Mouse (Mus musculus) hindbrain, embryonic 16.5 days (tissue): ENCODE data around the gene Fubp1. TPM values are rescaled to one million over a fixed set of nuclear protein-coding genes. Genes with fewer than 3 reads are reported as not detected.

Experiments
- ATAC-seq: fragments of 200-750 bp; cut with Nextera tagmentation; 2 replicates; pipeline ENCODE4 v1.8.0; 2017; ENCODE audit warnings: moderate TSS enrichment, moderate library complexity
- H3K27ac ChIP-seq: fragments of 300-500 bp; sonication (generic); 2 replicates; pipeline ENCODE4 v1.5.1; 2014; ENCODE audit warnings: low read depth, mild to moderate bottlenecking, control low read depth, low read length, moderate library complexity
- H3K27me3 ChIP-seq: fragments of 300-500 bp; sonication (generic); replicated peaks from 2 replicates; pipeline ENCODE4 v1.6.1; 2014; ENCODE audit warnings: low read length; ENCODE audit not compliant: control insufficient read depth, insufficient read depth
- H3K36me3 ChIP-seq: fragments of 300-500 bp; sonication (generic); 2 replicates; pipeline ENCODE4 v1.6.1; 2014; ENCODE audit warnings: mild to moderate bottlenecking, low read length, moderate library complexity, mixed read lengths; ENCODE audit not compliant: control insufficient read depth, insufficient read depth
- H3K4me1 ChIP-seq: fragments of 300-500 bp; sonication (generic); 2 replicates; pipeline ENCODE4 v1.6.1; 2014; ENCODE audit warnings: low read depth, low read length; ENCODE audit not compliant: control insufficient read depth, insufficient read depth
- H3K4me2 ChIP-seq: fragments of 300-500 bp; sonication (generic); 2 replicates; pipeline ENCODE4 v1.6.1; 2014; ENCODE audit warnings: mild to moderate bottlenecking, low read length, control low read depth, moderate library complexity
- H3K4me3 ChIP-seq: fragments of 300-500 bp; sonication (generic); 2 replicates; pipeline ENCODE4 v1.5.1; 2014; ENCODE audit warnings: mild to moderate bottlenecking, low read length, control low read depth, moderate library complexity
- H3K9ac ChIP-seq: fragments of 300-500 bp; sonication (generic); 2 replicates; pipeline ENCODE4 v1.6.1; 2014; ENCODE audit warnings: low read depth, mild to moderate bottlenecking, control low read depth, low read length, moderate library complexity
- H3K9me3 ChIP-seq: fragments of 300-500 bp; sonication (generic); 2 replicates; pipeline ENCODE4 v1.6.1; 2014; ENCODE audit warnings: mild to moderate bottlenecking, low read length, moderate library complexity; ENCODE audit not compliant: control insufficient read depth
- WGBS: fragments of 180-500 bp; shearing (Covaris S2); extraction: QIAGEN DNeasy Blood & Tissue Kit; methylation state at CpG from one replicate; pipeline ENCODE4 v1.1.7; 2014; 5-methylcytosine and 5-hydroxymethylcytosine counted together
- polyA plus RNA-seq: library from polyadenylated mRNA; unstranded; fragments of >200 nt; fragmentation: Nextera tagmentation; extraction: Ambion mirVana; gene quantifications from 2 replicates; pipeline ENCODE4 v1.2.1, GENCODE M21; 2015

The Fubp1 gene
- polyA plus RNA-seq: 168 and 188 TPM in 2 replicates

DNA sequence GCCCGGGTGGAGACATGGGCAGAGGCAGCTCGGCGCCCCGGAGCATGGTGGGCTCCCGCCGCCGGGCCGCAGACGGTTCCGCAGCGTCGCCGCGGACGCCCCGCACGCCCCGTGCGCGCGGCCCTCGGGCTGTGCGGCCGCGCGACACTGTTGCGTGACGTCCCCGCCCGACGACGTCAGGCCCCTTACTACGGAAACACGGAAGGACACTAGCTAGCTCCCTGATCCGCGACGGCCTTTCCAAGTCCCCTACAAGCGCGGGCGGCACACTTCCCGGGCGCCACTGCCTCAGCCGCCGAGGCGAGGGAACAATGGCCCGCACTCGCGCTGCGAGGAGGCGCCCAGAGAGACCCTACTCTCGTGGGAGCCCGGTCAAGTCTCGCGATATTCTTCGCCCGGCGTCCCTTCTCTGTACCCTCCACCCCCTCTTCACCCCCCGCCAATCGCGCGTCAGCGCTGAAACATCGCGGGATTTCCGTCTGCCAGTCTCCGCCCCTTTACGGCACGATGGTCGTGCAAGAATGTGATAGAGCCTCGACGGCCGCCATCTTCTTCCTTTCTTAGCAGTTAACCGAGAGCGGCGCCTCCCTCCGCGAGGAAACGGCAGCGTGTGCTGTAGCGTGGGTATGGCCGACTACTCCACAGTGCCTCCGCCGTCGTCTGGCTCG is at the start of gene Fubp1, which contains the start of gene Dnajb4:
Fubp1 (plus strand) TSS at position 456 of the 668 bp plus-strand sequence.
Dnajb4 (minus strand) TSS at position 336 of the 668 bp plus-strand sequence.
- WGBS: under 1% methylated on average over 85 of the region's 85 CpGs
- H3K9me3 ChIP-seq: no peaks in the 10 kb centered on the region
- H3K4me1 ChIP-seq: peaks cover 24% of the 10 kb centered on the region
- peak within 1 kb of the TSS; percentile 100 for H3K9ac ChIP-seq
- ATAC-seq: peak; percentile 97
- peak within 1 kb of the TSS; percentile 95 for H3K4me2 ChIP-seq
- no peaks in the 10 kb centered on the region for H3K27me3 ChIP-seq
- peak within 1 kb of the TSS; percentile 95 for H3K4me3 ChIP-seq
- peak within 1 kb of the TSS; percentile 99 for H3K27ac ChIP-seq
- no peaks in the 10 kb centered on the region for H3K36me3 ChIP-seq

DNA sequence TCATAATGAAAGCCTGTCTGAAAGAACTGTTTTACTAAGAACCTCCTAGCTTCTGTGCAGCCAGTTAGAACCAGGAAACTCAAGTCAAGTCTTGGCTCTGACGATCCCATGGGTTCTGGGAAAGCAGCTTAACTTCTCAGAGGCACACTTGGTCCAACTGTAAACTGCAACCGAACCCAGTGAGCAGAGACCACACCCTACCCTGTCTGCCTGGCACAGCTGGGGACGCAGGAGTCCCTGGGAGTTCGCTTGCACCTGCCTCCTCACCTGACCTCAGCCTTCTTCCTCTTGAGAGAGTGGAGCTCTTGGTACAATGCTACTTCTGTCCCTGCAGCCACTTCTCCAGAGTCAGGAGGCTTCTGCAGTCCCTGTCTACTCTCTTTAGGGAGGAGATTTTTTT is 49.6 kb upstream of the Fubp1 start:
- WGBS: 77% methylated on average over 4 of the region's 4 CpGs
- H3K36me3 ChIP-seq: no peaks in the 10 kb centered on the region
- H3K4me1 ChIP-seq: 0 out of 2 replicates have a peak, but pooled peaks cover 3% of the 10 kb centered on the region
- H3K27me3 ChIP-seq: no peaks in the 10 kb centered on the region
- H3K4me2 ChIP-seq: no peak overlapping the region
- no peak overlapping the region for H3K4me3 ChIP-seq
- no peaks in the 10 kb centered on the region for H3K9me3 ChIP-seq
- no peak for ATAC-seq
- no peak overlapping the region for H3K27ac ChIP-seq
- no peak overlapping the region for H3K9ac ChIP-seq

GRCm38 (mm10) chr3:152163320-152163719 is 46.9 kb upstream of the Fubp1 start:
- Histone ChIP-seq H3K4me2 (no peak overlapping the region), H3K9ac (no peak overlapping the region), H3K27ac (no peak overlapping the region), H3K4me1 (peaks cover 5% of the 10 kb centered on the region; the same call in 1 of the 2 replicates), H3K27me3 (no peaks in the 10 kb centered on the region), H3K9me3 (no peaks in the 10 kb centered on the region), H3K4me3 (no peak overlapping the region), H3K36me3 (no peaks in the 10 kb centered on the region)
- 90% methylated on average over 8 of the region's 8 CpGs for WGBS
- ATAC-seq: no peak

- peak overlapping the region; percentile 87; the same call in 1 of the 2 replicates for H3K9ac ChIP-seq
- no peak for ATAC-seq
Observed at GRCm38 (mm10) chr3:152165014-152165350, 45.2 kb upstream of the Fubp1 start.

DNA sequence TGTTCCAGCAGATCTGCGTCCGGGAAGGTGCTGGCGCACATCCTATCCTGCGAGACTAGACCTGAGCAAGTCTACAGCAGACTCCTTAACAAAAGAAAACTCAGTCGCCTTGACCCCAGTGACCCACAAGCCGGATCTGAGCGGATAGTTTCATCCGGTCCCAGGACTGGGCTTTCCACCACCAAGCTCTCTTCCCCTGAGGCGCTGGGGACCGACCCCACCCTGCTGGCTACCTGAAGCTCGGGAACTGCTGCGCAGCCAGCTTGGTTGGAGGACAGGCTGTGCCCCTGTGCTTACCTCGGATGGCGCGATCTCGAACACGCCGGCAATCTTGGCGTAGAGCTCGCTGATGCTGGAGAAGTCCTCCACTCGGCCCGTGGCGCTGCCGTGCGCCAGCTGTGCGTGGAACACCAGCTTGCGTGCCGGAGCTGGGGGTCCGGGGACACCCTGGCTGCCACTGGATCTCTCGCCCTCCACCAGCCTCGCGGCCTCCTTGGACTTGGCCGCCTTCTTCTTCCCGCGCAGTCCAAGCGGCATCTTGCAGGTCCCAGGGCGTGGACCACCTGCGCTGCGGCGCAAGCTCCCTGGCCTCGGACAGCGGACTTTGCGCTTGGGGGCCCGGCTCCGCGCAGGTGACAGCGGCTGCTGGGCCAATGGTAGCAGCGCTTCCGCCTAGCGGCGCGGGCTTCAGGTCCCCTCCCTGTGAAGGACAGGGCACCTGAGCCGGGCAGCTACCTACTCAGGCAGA is 44.7 kb upstream of the Fubp1 start:
- no peaks in the 10 kb centered on the region for H3K36me3 ChIP-seq
- H3K9me3 ChIP-seq: no peaks in the 10 kb centered on the region
- H3K27me3 ChIP-seq: no peaks in the 10 kb centered on the region
- peak overlapping the region; percentile 86 for H3K27ac ChIP-seq
- peak; percentile 86 for ATAC-seq
- WGBS: 1% methylated on average over 52 of the region's 53 CpGs
- peak overlapping the region; percentile 87 for H3K9ac ChIP-seq
- H3K4me1 ChIP-seq: peaks cover 5% of the 10 kb centered on the region; the same call in 1 of the 2 replicates
- peak overlapping the region; percentile 93 for H3K4me2 ChIP-seq
- H3K4me3 ChIP-seq: peak overlapping the region; percentile 69

More at GRCm38 (mm10) chr3:152165014-152165350, 45.2 kb upstream of the Fubp1 start:
- 21% methylated on average over 9 of the region's 9 CpGs for WGBS
- Histone ChIP-seq H3K4me3 (peak overlapping the region; percentile 69), H3K27ac (no peak overlapping the region), H3K27me3 (no peaks in the 10 kb centered on the region), H3K36me3 (no peaks in the 10 kb centered on the region), H3K9me3 (no peaks in the 10 kb centered on the region), H3K4me2 (peak overlapping the region; percentile 93), H3K4me1 (peaks cover 5% of the 10 kb centered on the region; the same call in 1 of the 2 replicates)

DNA sequence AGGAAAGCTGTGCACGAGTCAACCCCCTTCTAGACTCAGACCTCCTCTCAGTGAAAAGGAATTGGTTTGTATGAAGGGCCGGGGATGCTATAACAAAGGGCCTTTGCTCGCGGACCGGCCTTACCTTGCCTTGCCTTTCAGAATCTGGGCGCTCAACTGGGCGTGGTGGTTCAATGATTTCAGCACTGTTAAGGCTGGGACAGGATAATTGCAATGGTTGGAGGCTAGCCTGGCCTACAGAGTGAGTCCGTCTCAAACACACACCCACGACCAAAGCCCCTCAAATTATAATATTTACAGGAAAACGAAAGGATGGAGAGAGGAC is 44.2 kb upstream of the Fubp1 start, which contains the start of gene Gipc2:
Gipc2 (minus strand) TSS at position 132 of the 325 bp plus-strand sequence.
- Histone ChIP-seq H3K4me3 (peak within 1 kb of the TSS; percentile 69), H3K9me3 (no peaks in the 10 kb centered on the region), H3K4me1 (peaks cover 5% of the 10 kb centered on the region; the same call in 1 of the 2 replicates), H3K36me3 (no peaks in the 10 kb centered on the region), H3K27ac (peak within 1 kb of the TSS; percentile 86), H3K4me2 (peak within 1 kb of the TSS; percentile 93), H3K27me3 (no peaks in the 10 kb centered on the region), H3K9ac (peak within 1 kb of the TSS; percentile 87)
- 7% methylated on average over 10 of the region's 10 CpGs for WGBS
- ATAC-seq: no peak

DNA sequence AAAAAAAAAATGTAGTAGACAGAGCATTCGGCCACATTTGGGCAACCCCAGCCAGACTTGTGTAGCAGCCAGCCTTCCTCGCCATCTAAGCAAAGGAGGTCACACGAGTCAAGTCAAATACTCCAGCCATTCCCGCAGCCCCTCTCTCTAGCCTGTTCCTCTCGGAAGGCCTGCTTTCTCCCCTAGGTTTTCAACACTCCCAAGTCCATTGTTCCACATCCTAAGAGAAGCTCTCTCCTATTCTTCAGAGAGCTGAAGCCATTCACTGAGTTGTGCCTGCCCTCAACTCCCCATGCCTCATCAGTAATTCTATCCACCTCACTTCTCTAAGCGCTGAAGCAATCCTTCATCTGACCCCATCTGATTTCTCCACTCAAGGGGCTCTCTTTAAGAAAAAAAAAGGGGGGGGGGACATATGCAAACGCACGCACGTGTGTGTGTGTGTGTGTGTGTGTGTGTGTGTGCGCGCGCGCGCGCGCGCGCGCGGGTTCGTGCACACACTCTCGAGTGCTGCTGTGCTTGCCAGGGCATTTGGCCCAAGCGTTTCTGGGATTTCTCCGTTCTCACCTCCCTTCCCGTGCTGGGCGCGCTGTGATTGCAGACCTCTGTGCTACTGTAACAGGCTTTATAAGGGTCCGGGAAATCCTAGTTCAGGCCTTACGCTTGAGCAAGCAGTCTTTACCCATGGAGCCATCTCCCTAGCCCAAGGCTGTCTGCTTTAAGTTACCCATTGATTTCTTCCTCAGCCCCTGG is 43.3 kb upstream of the Fubp1 start:
- Histone ChIP-seq H3K27ac (peak overlapping the region; percentile 65), H3K27me3 (no peaks in the 10 kb centered on the region), H3K36me3 (no peaks in the 10 kb centered on the region), H3K4me2 (peak overlapping the region; percentile 93), H3K9ac (peak overlapping the region; percentile 61), H3K9me3 (no peaks in the 10 kb centered on the region), H3K4me1 (peaks cover 5% of the 10 kb centered on the region; the same call in 1 of the 2 replicates), H3K4me3 (peak overlapping the region; percentile 69)
- peak; percentile 50 for ATAC-seq
- 16% methylated on average over 29 of the region's 29 CpGs for WGBS

GRCm38 (mm10) chr3:152168007-152168406 is 42.2 kb upstream of the Fubp1 start:
- peaks cover 5% of the 10 kb centered on the region; the same call in 1 of the 2 replicates for H3K4me1 ChIP-seq
- H3K9me3 ChIP-seq: no peaks in the 10 kb centered on the region
- no peak overlapping the region for H3K4me2 ChIP-seq
- no peak for ATAC-seq
- WGBS: 91% methylated on average over 10 of the region's 10 CpGs
- no peak overlapping the region for H3K27ac ChIP-seq
- no peak overlapping the region for H3K9ac ChIP-seq
- no peak overlapping the region for H3K4me3 ChIP-seq
- no peaks in the 10 kb centered on the region for H3K27me3 ChIP-seq
- no peaks in the 10 kb centered on the region for H3K36me3 ChIP-seq
